Mouse (Mus musculus) layer of hippocampus, postnatal 14 days (tissue): ENCODE results near the gene Vmn2r30. TPM values are rescaled to one million over a fixed set of nuclear protein-coding genes. Genes with fewer than 3 reads are reported as not detected.
"Not testable (repeated sequence)": the region's sequence is repeated elsewhere in the genome, so short reads cannot be mapped to it uniquely, and the experiment has no call there.

ENCODE experiments used
- DNase-seq, 2 experiments: peaks; one replicate each; pipeline ENCODE4 v3.0.0; 2021 to 2022; ENCODE audit warnings: low spot score in 2 of 2, mixed read lengths in 1 of 2
- long read RNA-seq, 2 experiments: library from polyadenylated mRNA; stranded (forward); transcript quantifications; one replicate each; pipeline ENCODE4 v2.0.0; 2021
- microRNA-seq, 2 experiments: library from miRNA; unstranded; fragments of <30 nt; microRNA quantifications; one replicate each; pipeline ENCODE4 v1.2.0; 2021
- total RNA-seq, 2 experiments: library from RNA; stranded (reverse); gene quantifications; 2 replicates each; pipeline ENCODE4 v1.2.3; 2021

The Vmn2r30 gene
- total RNA-seq = under 1 TPM; 0.17 to 0.18 TPM
- long read RNA-seq, experiment 1 = 0 reads
- long read RNA-seq, experiment 2 = 0 reads

- DNase-seq = not testable (repeated sequence)
Measured at GRCm38 (mm10) chr7:7337509-7337908, at the start of gene Vmn2r30. Vmn2r30 (minus strand) TSS chr7:7337609.

GRCm38 (mm10) chr7:7374431-7374830 lies 37.0 kb upstream of the Vmn2r30 start, which contains the start of gene Gm45783:
Gm45783 (minus strand) TSS chr7:7374573.
- DNase-seq = not testable (repeated sequence)

- peak; percentile 60 to 79 for DNase-seq
Measured at GRCm38 (mm10) chr7:7295595-7295994, 41.8 kb downstream of the Vmn2r30 start.

- DNase-seq = no peak
Measured at GRCm38 (mm10) chr7:7281383-7281782, 56.0 kb downstream of the Vmn2r30 start.

- DNase-seq = peak; percentile 91 to 96
Measured at GRCm38 (mm10) chr7:7277966-7278567, 59.3 kb downstream of the Vmn2r30 start, which contains the start of gene Gm45844. Gm45844 (minus strand) TSS chr7:7278289.

- not testable (repeated sequence) for DNase-seq
Measured at GRCm38 (mm10) chr7:7277556-7277955, 59.9 kb downstream of the Vmn2r30 start.

Small RNA genes lying within 50 kb of the gene (microRNA-seq; reads per million reads assigned to microRNA genes)
- gene Mir5620 = 10.0 to 14.7 reads per million in 2 experiments

Other genes starting within 250 kb of the Vmn2r30 start
- 10 to 100 TPM; 13.0 to 13.4 TPM for gene Zfp954, start 216.1 kb downstream of the Vmn2r30 start, total RNA-seq
- 1 to 10 TPM; 1.8 to 2.2 TPM for gene Zfp773, start 200.9 kb downstream of the Vmn2r30 start, total RNA-seq
- gene Zfp418, start 166.3 kb downstream of the Vmn2r30 start, total RNA-seq = 1 to 10 TPM; 5.0 to 6.2 TPM
- gene Zfp772, start 127.6 kb downstream of the Vmn2r30 start, total RNA-seq = 1 to 10 TPM; 6.9 to 7.1 TPM
- gene Vmn2r29, start 90.3 kb downstream of the Vmn2r30 start, total RNA-seq = 1 to 10 TPM; 1.7 to 2.2 TPM
- gene Gm45844, start 59.3 kb downstream of the Vmn2r30 start, total RNA-seq = 10 to 100 TPM; 10.6 to 12.7 TPM
- gene Clcn4, start 36.8 kb downstream of the Vmn2r30 start, total RNA-seq = 100 to 1,000 TPM; 150 to 160 TPM
- gene Gm45783, start 37.0 kb upstream of the Vmn2r30 start, total RNA-seq = not detected
- under 1 TPM in 1 of 2 experiments, not detected in 1; 0.05 TPM for gene Vmn2r31, start 62.1 kb upstream of the Vmn2r30 start, total RNA-seq
- not detected for gene Vmn2r32, start 142.4 kb upstream of the Vmn2r30 start, total RNA-seq
- gene Vmn2r33, start 229.2 kb upstream of the Vmn2r30 start, total RNA-seq = not detected